Mouse (Mus musculus) left cerebral cortex, postnatal 14 days (tissue): ENCODE results near the gene Pde5a. TPM values are rescaled to one million over a fixed set of nuclear protein-coding genes. Genes with fewer than 3 reads are reported as not detected.

Source experiments
- DNase-seq, 2 experiments: peaks; one replicate each; pipeline ENCODE4 v3.0.0; 2021 to 2022; ENCODE audit warnings: low spot score in 2 of 2, mixed read lengths in 1 of 2
- intact Hi-C: fragments of 180-260 bp; cut with DNase I; formaldehyde crosslinking; loops from one replicate; pipeline ENCODE4 v1.15.1; 2025
- total RNA-seq, 2 experiments: library from RNA; stranded (reverse); gene quantifications; 2 replicates each; pipeline ENCODE4 v1.2.3; 2021

The Pde5a gene
- total RNA-seq, 2 experiments from 2014 or later: 11.1 to 11.2 TPM

GRCm38 (mm10) chr3:122895189-122895731, 166.5 kb downstream of the Pde5a start:
- intact Hi-C loops: no loop called here
- no peak for DNase-seq

- DNase-seq: no peak
- intact Hi-C loops: no loop called here
Measured at GRCm38 (mm10) chr3:122898254-122898653, 169.5 kb downstream of the Pde5a start.

- intact Hi-C loops: loop anchor here (2.0 to 10.0 kb wide), 3 partner anchors 119 to 257 kb away; no protein-coding TSS in a partner anchor
- peak; percentile 47 to 69 for DNase-seq
Measured at GRCm38 (mm10) chr3:122903746-122904433, 175.1 kb downstream of the Pde5a start.

GRCm38 (mm10) chr3:122907841-122908240, 179.1 kb downstream of the Pde5a start:
- no peak for DNase-seq
- intact Hi-C loops: loop anchor here (10.0 kb wide), 1 partner anchor 123 kb away; no protein-coding TSS in a partner anchor

Other genes starting within 250 kb of the Pde5a start
- 100 to 1,000 TPM; 157 to 162 TPM for gene Fnbp1l, start 109.2 kb upstream of the Pde5a start, total RNA-seq
- not detected for gene Fabp2, start 166.1 kb downstream of the Pde5a start, total RNA-seq
- not detected for gene Gm10959, start 190.4 kb downstream of the Pde5a start, total RNA-seq
- gene 1810037I17Rik, start 195.3 kb downstream of the Pde5a start, total RNA-seq: 10 to 100 TPM; 52.6 to 57.9 TPM